13 mouse cellular contexts compared by ENCODE assay signal in genomic region chr11:97566551-97566950, GRCm38 (mm10). TPM values are rescaled to one million over a fixed set of nuclear protein-coding genes. Genes with fewer than 3 reads are reported as not detected.
DNase-seq lines count a peak whose midpoint lies in the region; ATAC-seq and TF ChIP-seq lines count a peak whose summit lies in the region.
"Had no signal": no experiment of that assay in that cellular context is flagged by ENCODE, and none has a peak within 500 bp of the region (broad histone marks: within the 10 kb centered on the region; RNA-seq: fewer than 3 reads in every experiment).

No protein-coding gene starts in this region.

- peak overlapping the region; percentile 23; the same call in 1 of the 2 replicates for H3K4me2 ChIP-seq in midbrain, embryonic 15.5 days

- DNase-seq in cerebellum, adult 2 months = peak; percentile 12 to 26
- DNase-seq in cerebellum, postnatal 4 days (ENCODE audit: low spot score in 2 of 2) = no peak
- no peak for DNase-seq in layer of hippocampus, adult 2 months (ENCODE audit: low spot score in 2 of 2)
- no peak for DNase-seq in layer of hippocampus, adult 9-11 months
- DNase-seq in kidney, postnatal 14 days = peak; percentile 48
- DNase-seq in spleen, postnatal 36 days (ENCODE audit: low spot score in 2 of 2) = no peak
- no peak for DNase-seq in adrenal gland, adult 2 months
- DNase-seq: adrenal gland, postnatal 10 days; embryo, embryonic 11 days had no signal

- H3K27me3 ChIP-seq in cerebellum, adult 2 months (ENCODE audit: control insufficient read depth, insufficient read depth, low read length) = no peaks in the 10 kb centered on the region
- H3K27me3 ChIP-seq in midbrain, embryonic 15.5 days (replicated peaks) = no peaks in the 10 kb centered on the region

- no peak for ATAC-seq in midbrain, embryonic 15.5 days (replicated peaks)

- no peak overlapping the region for H3K27ac ChIP-seq in cerebellum, adult 2 months (ENCODE audit: insufficient read depth, low read length)
- peak overlapping the region; percentile 97 for H3K27ac ChIP-seq in layer of hippocampus, adult 2 months
- H3K27ac ChIP-seq in midbrain, embryonic 15.5 days = no peak overlapping the region

- 29% methylated on average over 13 of the region's 13 CpGs for WGBS in cerebellum, adult 2 months
- WGBS in midbrain, embryonic 15.5 days = 10% methylated on average over 12 of the region's 13 CpGs

- H3K36me3 ChIP-seq in midbrain, embryonic 15.5 days (replicated peaks) = no peaks in the 10 kb centered on the region

- H3K4me3 ChIP-seq in cerebellum, adult 2 months (replicated peaks; ENCODE audit: insufficient read depth, low read depth, low read length) = no peak overlapping the region
- H3K4me3 ChIP-seq in layer of hippocampus, adult 2 months = no peak overlapping the region
- H3K4me3 ChIP-seq in midbrain, embryonic 15.5 days = no peak overlapping the region
- H3K4me3 ChIP-seq: megakaryocyte, embryonic 14.5 days had no signal

- TF ChIP-seq POLR2A in cerebellum, adult 2 months (IDR thresholded peaks at IDR 0.05; ENCODE audit: borderline replicate concordance, insufficient read depth, low read length) = no peak

- H3K9me3 ChIP-seq in midbrain, embryonic 15.5 days = no peaks in the 10 kb centered on the region

- no peak overlapping the region for H3K9ac ChIP-seq in midbrain, embryonic 15.5 days

- no peak for TF ChIP-seq CTCF in cerebellum, adult 2 months (IDR thresholded peaks at IDR 0.05; ENCODE audit: borderline replicate concordance, insufficient read depth, low read depth, low read length)
- no peak for TF ChIP-seq CTCF in layer of hippocampus, adult 2 months (conservative IDR thresholded peaks at IDR 0.05)

- peaks cover 73% of the 10 kb centered on the region for H3K4me1 ChIP-seq in cerebellum, adult 2 months (ENCODE audit: control insufficient read depth, insufficient read depth, low read length)
- H3K4me1 ChIP-seq in midbrain, embryonic 15.5 days = peaks cover 94% of the 10 kb centered on the region

RNA-seq across cellular contexts. Expression of gene Srcin1, which starts 9.4 kb away (rescaled TPM):
- polyA plus RNA-seq in cerebellum, adult 2 months (2012; rRNA removed) = 127 and 142 TPM in 2 replicates
- total RNA-seq in layer of hippocampus, adult 2 months (2021) = 100 to 1,000 TPM; 226 to 232 TPM
- polyA plus RNA-seq in midbrain, embryonic 15.5 days (2015; fragmentation: Nextera tagmentation; extraction: Ambion mirVana) = 13.2 and 13.9 TPM in 2 replicates
- 10 to 100 TPM; 11.2 to 13.9 TPM for total RNA-seq in adrenal gland, adult 2 months (2021)
- polyA plus RNA-seq in adrenal gland, adult 2 months (2012; rRNA removed) = 13.8 and 17.9 TPM in 2 replicates
- polyA plus RNA-seq: heart, postnatal 0 days; liver, embryonic 16.5 days had no signal

Comparison
In these comparisons a context has a peak if more than half of its experiments do, and no peak if none do; other contexts are left out.
1. DNase-seq: peak in cerebellum, adult 2 months (2 of 2) and kidney, postnatal 14 days (single experiment); none in cerebellum, postnatal 4 days (0 of 2), layer of hippocampus, adult 2 months (0 of 2), layer of hippocampus, adult 9-11 months (single experiment), spleen, postnatal 36 days (0 of 2) and adrenal gland, adult 2 months (single experiment).